Mouse (Mus musculus) mature B cell (primary cell): ENCODE measurements around the gene Cables2.

ENCODE experiments used
- in situ Hi-C: fragments of 300-500 bp; cut with MboI; formaldehyde crosslinking; loops from 2 replicates; pipeline ENCODE4 v1.14.3; 2019

Gene Cables2

GRCm38 (mm10) chr2:180255701-180256100, 17.6 kb downstream of the Cables2 start:
- in situ Hi-C loops: no loop called here

DNA sequence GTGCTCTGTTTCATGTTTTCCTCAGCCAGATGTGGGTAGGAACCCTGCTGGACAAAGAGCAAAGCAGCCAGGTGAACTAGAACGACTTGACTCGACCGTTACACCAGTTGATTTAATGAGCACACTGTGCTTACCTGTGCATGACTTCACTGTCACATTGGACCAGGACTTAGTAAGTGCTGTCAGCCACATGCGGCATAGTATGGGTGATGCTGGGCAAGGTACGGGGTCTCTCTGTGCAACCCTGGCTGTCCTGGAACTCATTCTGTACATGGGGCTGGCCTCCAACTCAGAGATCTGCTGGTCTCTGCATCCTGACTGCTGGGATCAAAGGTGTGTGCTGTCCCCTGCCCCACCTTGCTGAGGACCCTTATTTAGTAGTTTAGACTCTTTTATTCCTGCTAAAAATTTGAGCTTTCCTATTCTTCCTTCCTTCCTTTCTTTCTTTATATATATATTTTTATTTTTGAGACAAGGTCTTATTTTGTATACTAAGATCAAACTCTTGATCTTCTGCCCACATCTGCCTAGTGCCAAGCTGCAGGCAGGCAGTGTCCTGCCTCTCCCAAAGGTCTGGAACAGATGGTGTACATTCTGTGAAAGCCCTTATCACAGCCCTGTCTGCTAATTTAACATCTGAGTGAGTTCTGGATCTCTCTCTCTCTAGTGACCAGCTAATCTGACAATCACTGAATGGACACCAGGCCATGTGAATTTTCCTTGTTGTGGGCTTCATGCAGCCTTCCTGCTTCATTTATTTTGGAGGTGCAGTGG, 18.7 kb downstream of the Cables2 start:
- in situ Hi-C loops: no loop called here

DNA sequence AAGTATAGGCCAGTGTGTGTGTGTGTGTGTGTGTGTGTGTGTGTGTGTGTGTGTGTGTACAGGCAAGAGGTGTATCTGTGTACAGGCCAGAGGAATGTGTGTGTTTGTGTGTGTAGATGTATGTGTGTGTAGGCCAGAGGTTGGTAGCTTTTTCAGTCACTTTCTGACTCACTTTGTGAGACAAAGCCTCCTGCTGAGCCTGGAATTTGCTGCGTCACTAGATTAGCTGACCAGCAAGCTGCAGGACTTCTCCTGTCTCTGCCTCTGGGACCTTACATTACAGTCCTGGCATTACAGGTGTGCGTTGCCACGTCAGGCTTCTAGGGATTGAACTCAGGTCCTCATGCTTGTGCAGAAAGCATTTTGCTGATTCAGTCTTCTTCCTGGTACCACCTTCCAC, 21.5 kb downstream of the Cables2 start:
- in situ Hi-C loops: no loop called here

- in situ Hi-C loops: no loop called here
Observed at GRCm38 (mm10) chr2:180250930-180251611, 22.2 kb downstream of the Cables2 start.

DNA sequence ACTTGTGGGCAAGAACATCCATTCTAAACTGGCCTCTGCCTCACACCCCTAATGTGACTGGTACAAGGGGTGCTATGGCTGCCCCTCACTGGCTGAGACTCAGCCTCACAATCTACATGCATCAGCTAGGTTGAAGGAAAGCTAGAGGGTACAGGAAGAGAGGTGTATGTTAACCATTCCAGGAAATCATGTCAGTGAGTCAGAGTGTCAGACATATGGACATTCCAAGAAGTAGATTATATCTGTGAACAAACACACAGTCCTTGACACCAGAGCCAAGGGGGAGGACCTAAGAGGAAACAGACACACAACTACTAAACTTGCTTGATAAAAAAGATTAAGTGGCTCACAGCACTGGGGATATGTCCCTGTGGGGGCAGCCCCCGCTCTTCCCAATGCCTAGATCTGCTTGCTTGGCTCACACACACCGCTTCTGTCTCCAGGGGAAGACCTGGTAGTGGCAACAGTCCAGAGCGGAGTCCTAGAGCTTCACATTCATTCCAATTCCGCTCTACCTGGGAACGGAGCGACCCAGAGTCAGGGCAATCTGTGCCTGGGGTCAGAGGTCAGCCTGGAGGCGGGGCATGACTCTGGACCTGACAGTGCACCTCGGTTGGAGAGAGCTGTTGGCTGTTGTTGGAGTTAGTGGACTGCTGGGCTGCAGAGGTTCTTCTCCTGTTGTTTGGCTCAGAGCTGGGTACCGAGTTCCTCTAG, 24.2 kb downstream of the Cables2 start:
- in situ Hi-C loops: no loop called here

GRCm38 (mm10) chr2:180247916-180248315, 25.4 kb downstream of the Cables2 start:
- in situ Hi-C loops: no loop called here

DNA sequence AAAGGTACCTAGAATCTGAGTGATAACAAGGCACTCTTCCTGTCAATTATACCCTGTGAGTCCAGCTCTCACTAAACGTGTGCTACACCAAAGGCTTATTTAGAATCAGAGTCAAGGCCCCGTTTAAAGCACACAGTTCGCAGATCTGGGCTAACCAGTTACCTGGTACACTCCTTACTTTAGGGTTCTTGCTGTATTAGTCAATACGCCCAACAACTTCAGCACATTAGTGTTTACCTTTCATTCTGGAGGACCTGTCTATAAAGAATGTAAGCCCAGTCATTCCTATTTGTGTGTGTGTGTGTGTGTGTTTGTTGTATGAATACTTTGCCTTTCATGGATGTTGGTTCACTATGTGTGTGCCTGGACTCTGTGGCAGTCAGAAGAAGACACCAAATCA, 30.2 kb downstream of the Cables2 start:
- in situ Hi-C loops: no loop called here

DNA sequence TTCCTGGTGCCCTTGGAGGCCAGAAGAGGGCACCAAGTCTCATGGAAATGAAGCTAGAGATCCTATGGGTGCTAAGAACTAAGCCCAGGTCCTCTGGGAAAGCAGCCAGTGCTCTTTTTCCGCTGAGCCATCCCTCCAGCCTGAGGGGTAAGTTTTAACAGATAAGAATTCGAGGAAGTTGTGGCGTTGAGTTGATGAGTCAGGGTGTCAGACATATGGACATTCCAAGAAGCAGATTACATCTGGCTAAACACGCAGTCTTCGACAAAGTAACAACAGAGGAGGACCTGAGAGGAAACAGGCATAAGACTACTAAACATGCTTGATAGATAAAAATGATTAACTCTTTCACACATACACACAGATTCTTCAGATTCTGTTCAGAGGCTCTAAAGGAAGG, 34.7 kb downstream of the Cables2 start:
- in situ Hi-C loops: no loop called here

DNA sequence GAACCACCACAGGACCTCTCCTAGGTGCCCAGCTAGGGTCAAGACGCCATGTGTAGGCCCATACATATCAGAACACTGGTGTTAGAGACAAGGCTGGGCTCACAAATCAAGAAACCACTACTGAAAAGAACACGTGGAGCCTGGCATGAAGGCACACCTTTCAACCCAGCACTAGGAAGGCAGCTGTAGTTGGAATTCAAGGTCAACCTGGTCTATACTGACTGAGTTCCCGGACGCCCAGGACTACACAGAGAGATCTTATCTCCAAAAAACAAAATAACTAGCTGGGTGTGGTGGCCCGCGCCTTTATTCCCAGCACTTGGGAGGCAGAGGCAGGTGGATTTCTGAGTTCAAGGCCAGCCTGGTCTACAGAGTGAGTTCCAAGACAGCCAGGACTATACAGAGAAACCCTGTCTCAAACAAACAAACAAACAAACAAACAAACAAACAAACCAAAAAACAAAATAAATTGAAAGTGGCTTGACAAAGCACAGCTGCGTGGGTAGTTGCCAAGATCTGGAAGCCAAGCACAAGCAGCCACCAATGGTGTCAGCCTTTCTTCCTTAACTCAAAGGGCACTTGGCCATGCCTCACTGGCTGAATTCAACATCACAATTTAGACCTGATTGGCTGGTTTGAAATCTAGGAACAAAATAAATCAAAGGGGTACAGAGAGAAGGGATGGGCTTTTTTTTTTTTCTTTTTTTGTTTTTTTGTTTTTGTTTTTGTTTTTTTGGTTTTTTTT, 35.5 kb downstream of the Cables2 start:
- in situ Hi-C loops: no loop called here

- in situ Hi-C loops: no loop called here
Observed at GRCm38 (mm10) chr2:180236930-180237329, 36.4 kb downstream of the Cables2 start.

DNA sequence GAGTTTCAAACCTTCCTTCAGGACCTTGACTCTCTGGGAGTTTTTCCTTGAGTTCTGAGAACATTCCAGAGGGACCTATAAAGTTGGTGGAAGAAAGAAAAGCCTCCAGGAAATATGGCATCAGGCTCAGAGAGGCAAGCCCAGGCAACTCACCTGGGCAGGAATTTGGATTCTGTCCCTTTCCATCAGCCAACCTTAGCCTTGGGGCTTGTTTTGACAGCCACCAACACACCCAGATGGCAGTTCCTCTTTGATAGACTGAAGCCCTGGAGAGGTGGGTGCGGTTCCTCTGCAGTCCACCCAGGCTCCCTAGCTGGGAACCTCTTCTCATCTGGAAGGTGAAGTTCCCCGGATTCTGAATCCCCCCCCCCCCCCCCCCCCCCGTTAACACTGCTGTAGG, 36.8 kb downstream of the Cables2 start:
- in situ Hi-C loops: no loop called here

DNA sequence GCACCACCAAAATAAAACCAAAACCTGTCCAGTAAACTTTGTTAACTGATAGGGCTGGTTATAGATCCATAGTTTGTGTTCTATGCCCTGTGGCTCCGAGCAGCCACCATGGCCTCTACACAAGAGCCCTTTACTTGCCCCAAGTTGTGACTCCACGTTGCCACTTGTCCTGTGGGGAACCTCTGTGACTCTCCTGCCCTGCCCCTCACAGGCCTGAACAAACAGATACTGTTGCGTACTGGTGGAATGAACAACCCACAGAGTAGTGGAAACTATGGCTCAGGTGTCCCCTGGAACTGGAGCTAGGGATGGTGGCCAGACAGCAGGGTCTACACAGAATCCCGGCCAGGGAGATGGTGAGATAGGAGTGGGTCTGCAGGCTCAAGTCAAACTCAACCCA, 37.5 kb downstream of the Cables2 start:
- in situ Hi-C loops: no loop called here

DNA sequence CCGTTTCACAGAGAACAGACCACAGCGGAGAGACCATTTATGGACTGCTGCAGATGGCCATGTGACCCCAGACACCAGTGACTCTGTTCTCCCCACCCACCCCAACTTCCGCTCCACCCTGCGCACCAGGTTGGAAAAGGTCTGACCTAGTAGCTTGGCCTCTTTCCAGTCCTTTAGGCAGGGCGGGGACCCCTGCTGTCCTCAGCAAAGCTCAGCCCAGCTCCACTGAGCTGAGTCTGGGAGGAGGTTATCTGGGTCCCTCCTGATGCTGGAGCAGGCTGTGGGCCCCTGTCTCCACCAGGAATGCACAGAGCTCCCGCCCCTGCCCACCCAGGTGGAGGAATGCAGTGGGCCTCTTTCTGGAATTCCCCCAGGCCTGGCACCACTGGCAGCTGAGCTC, 38.3 kb downstream of the Cables2 start:
- in situ Hi-C loops: no loop called here

GRCm38 (mm10) chr2:180234353-180234752, 38.9 kb downstream of the Cables2 start:
- in situ Hi-C loops: no loop called here

- in situ Hi-C loops: no loop called here
Observed at GRCm38 (mm10) chr2:180233101-180233904, 40.0 kb downstream of the Cables2 start.

GRCm38 (mm10) chr2:180230482-180230881, 42.8 kb downstream of the Cables2 start:
- in situ Hi-C loops: no loop called here

GRCm38 (mm10) chr2:180229129-180229528, 44.2 kb downstream of the Cables2 start:
- in situ Hi-C loops: no loop called here

- in situ Hi-C loops: no loop called here
Observed at GRCm38 (mm10) chr2:180228592-180228991, 44.7 kb downstream of the Cables2 start.

DNA sequence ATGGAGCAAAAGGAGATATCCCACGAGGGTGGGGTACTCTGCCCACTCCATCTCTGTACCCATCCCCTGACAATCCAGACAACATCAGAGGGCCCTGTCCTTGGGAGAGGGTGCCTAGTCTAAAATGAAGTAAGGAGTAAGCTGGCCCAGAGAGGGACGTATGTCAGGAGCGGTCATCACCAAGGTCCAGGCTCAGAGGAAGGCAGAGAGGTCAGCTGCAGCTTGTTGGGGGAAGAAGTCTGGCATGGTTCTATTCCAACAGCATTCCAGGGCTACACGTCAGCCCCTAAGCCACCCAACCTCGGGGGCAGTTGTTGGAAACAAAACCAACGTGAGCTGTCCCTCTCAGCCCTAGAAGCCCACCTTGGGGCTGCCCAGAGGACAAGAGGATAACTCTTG, 45.2 kb downstream of the Cables2 start:
- in situ Hi-C loops: no loop called here

DNA sequence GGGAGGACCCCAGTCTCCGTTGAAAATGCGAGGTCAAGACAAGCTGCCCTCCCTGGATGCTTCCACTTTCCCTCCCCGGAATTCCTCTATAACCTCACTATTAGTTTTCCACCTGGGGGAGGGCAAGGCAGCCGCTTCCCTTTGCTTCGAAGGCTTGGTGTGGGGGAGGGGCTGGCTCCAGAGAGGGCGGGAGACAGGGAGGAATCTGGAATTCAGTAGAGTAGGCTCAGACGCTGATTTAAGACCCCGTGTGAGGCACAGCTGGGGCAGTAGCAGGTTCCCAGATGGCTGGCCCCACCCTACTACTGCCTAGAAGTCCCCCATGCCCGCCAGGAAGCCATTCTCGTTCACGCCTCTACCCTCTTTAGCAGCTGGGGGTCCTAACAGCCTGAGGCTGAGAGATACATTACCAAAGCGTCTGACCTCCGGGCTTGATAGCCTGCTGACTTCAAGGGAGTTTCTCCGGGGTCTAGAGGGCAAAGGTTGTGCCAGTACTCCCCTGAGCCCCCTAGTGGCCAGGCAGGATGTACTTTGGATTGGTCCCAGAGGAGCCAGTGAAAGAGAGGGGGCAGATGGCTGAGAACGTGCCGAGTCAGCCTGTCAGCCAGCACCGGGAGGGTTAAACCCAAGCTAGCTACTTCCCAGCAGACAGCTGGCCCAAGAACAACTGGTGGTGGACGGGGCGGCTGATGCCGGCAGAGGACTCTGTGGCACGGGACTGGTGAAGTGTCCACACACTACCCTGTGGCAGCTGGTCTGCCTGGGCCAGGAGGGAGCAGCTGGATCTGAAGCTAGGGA, 45.8 kb downstream of the Cables2 start:
- in situ Hi-C loops: no loop called here
